Mouse (Mus musculus): ENCODE measurements around the gene Adamtsl1.

The Adamtsl1 gene

GRCm38 (mm10) chr4:86315122-86315521 lies 801.1 kb downstream of the Adamtsl1 start:
- no peak for DNase-seq (ENCODE audit: low spot score)

- DNase-seq (ENCODE audit: low spot score), result no peak
Measured at GRCm38 (mm10) chr4:86317916-86318542, 804.1 kb downstream of the Adamtsl1 start.

DNA sequence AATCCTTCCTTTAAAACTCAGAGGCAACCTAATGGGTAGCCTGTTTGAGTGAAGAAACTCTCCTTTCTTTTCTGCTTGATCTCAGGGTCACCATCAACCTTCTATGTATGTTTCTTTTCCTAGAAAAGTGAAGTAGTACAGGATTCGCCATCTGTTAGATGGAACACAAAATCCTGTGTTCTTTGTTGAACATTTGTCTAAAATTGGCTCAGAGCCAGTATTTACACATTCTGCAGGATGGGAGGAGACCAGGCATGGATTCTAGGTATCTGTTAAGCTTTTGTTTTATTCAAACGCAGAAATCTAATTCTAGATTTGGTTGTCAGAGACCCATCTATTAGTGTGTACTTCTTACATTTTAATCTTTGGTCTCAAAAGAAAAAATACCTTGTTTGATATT lies 811.4 kb downstream of the Adamtsl1 start:
- no peak for DNase-seq (ENCODE audit: low spot score)

- DNase-seq (ENCODE audit: low spot score), result no peak
Measured at GRCm38 (mm10) chr4:86326003-86326402, 812.0 kb downstream of the Adamtsl1 start.

DNA sequence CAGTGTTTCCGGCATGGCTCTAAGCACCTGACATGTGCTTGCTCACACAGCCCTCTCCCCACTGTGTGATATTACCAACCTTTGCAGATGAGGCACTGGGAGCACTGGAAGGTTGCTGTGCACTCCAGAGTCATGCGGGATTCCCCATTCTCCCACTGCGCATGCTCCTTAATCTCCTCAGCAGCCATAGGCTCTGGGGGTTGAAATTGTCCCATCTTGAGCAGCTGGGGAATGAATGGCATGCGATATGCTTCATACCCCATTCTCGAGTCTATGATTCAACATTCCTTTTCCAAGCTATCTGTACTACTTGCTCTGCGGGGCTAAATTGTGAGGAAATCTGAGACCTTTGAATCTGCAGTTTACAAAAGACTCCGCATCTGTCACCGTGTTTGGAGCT lies 812.7 kb downstream of the Adamtsl1 start:
- no peak for DNase-seq (ENCODE audit: low spot score)

- no peak for DNase-seq (ENCODE audit: low spot score)
Measured at GRCm38 (mm10) chr4:86329481-86329880, 815.5 kb downstream of the Adamtsl1 start.

GRCm38 (mm10) chr4:86335861-86336415 lies 822.0 kb downstream of the Adamtsl1 start:
- DNase-seq (ENCODE audit: low spot score), result no peak

DNA sequence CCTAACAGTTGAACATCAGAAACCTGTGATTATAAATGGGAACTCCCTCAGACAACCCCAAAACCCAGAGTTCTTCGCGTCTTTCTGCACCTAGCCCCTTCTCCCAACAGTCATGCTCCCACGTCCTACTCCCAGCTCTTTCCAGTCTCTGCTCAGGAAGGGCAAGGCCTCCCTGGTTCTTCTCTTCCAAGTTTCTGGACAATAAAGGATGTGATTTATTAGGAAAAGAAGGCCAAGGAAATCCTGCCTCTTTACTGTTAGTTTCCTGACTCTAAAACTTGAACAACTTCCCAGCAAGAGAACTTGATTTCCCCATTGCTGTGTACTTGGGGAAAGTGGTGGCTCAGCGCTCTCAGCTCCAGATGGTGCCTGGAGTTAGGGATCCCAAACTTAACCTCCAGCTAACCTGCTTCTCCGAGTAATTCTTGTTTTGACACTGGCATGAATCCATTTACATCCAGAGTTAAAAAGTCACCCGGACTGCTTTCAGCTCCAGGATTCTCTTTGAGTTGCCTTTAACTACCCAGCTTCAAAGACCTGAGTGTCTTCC lies 823.3 kb downstream of the Adamtsl1 start:
- DNase-seq (ENCODE audit: low spot score), result no peak

- DNase-seq (ENCODE audit: low spot score), result no peak
Measured at GRCm38 (mm10) chr4:86349341-86349740, 835.4 kb downstream of the Adamtsl1 start.

DNA sequence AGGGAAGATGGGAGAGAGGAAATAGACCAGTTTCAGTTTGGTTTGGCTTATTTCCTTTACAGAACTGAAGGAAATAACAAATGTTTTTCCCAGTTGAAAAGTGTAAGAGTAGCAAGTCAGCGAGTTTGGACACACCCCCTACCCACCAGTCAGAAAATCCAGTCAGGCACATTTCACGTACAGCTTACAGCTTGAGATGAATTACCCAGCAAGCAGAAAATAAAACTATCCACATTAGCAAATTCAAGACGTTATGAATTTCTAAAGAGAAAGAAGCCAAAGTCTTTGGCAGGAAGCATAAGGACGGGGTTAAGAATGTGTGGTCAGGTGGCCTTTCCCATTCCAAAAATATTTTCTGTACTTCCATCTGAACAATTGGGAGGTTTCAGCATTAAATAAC lies 838.1 kb downstream of the Adamtsl1 start:
- no peak for DNase-seq (ENCODE audit: low spot score)

- DNase-seq (ENCODE audit: low spot score), result no peak
Measured at GRCm38 (mm10) chr4:86353550-86353949, 839.6 kb downstream of the Adamtsl1 start.

- no peak for DNase-seq (ENCODE audit: low spot score)
Measured at GRCm38 (mm10) chr4:86359398-86359797, 845.4 kb downstream of the Adamtsl1 start.

DNA sequence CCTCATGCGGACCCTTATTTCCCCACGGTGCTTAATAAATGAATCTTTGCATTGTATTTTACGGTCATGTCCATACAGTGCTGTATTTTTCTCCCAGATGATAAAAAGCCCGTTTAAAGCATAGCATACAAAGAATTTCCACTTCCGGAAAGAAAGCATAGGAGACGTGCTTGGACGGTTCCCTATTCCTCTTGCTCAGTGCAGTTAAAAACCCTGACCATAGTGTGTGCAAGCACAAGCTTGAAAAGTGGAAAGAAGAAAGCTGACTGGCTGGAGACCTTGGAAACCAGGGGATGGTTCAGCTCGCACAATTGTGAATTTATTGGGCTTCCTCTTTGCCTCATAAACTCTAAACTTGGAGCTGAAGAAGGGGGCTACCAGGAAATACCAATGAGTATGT lies 855.1 kb downstream of the Adamtsl1 start:
- DNase-seq (ENCODE audit: low spot score), result no peak

GRCm38 (mm10) chr4:86373166-86373565 lies 859.2 kb downstream of the Adamtsl1 start:
- no peak for DNase-seq (ENCODE audit: low spot score)

DNA sequence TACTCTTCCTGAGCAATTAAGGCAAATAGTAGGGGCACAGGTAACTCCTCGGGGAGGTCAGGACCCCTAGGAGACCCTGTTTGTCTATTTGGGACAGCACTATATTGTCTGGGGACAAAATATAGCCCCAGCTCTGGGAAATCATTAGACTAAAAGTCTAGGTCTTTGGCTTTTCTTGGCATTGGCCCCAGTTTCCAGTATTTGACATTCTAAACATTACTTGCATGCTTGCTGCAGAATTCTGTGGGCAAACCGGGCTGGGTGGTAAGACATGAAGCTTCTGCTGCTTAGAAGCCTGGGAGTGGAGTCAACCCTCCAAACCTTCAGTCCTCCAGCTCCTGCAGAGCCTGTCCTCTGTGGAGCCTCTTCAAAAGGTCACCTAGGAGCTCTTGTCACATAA lies 869.2 kb downstream of the Adamtsl1 start:
- no peak for DNase-seq (ENCODE audit: low spot score)

DNA sequence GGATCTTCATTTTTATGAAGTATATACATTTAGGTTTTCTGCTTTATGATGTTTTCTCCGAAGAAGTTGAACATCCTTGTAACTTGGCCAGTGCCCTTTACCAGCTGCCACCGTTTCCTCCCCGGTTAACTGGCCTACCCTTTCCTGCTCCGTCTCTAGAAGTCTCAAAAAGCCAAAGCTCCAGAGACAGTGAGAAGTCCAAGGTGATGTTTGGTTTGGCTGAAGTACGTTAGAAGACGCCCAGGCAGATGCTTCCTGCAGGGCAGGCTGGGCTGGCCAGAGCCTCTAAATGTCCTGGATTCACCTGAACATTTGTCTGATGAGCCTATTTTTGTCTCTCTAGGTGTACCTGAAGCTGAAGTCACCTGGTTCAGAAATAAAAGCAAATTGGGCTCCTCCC lies 871.1 kb downstream of the Adamtsl1 start:
- DNase-seq (ENCODE audit: low spot score), result no peak

DNA sequence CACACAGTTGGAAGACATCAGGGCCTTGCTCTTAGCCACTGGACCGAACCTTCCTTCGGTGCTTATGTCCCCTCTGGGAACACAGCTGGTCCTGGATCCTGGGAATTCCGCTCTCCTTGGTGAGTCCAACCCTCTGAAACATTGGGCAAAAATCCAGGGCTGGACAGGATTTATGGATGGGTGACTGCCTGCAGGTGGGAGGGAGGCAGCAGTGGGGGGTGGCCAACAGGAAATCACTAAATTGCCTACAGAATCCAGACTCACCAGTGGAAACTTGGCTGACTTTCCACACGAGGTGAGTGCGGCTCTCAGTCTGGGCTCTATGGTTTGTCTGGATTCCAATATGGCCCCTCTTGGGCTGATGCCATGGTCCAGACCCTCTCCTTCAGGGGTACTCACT lies 874.5 kb downstream of the Adamtsl1 start:
- DNase-seq (ENCODE audit: low spot score), result no peak

GRCm38 (mm10) chr4:86391176-86391575 lies 877.2 kb downstream of the Adamtsl1 start:
- no peak for DNase-seq (ENCODE audit: low spot score)

GRCm38 (mm10) chr4:86395636-86396035 lies 881.7 kb downstream of the Adamtsl1 start:
- DNase-seq (ENCODE audit: low spot score), result no peak

GRCm38 (mm10) chr4:86396672-86397288 lies 882.8 kb downstream of the Adamtsl1 start:
- DNase-seq (ENCODE audit: low spot score), result no peak

- DNase-seq (ENCODE audit: low spot score), result no peak
Measured at GRCm38 (mm10) chr4:86397470-86397869, 883.5 kb downstream of the Adamtsl1 start.

- no peak for DNase-seq (ENCODE audit: low spot score)
Measured at GRCm38 (mm10) chr4:86401116-86401515, 887.1 kb downstream of the Adamtsl1 start.

DNA sequence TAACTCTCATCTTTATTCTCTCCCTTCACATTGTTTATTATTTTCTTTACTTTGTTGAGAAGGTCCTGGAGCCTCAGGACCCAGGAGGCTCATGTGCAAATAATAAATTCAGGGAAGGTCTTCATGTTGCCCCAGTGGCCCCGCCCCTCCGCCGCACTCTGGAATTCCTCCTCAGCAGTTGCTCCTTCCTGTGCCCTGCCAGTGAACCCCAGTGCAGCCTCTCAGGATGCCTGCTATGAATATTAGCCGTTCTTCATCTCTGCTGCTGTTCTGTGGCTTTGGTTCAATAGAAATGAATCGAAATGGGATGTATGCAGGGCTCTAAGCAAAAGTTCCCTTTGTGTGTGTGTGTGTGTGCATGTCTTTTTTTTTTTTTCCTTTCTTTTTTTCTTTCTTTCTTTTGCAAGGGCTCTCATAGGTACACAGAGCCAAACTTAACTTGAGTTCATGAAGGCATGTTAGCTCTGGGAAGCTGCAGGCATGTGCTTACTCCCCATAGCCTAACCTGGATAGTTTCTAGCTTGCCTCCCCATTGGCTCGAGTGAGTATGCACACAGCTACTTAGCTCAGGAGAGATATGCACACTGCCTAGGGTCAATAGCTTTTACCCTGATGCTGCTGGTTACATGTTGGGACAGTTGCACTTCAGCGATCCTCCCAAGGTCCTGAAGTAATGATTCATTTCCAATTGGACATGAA lies 892.7 kb downstream of the Adamtsl1 start:
- no peak for DNase-seq (ENCODE audit: low spot score)
